Mouse (Mus musculus) ES-E14 (cell line): ENCODE measurements around the gene Pigr.

ENCODE experiments used
- HCFC1 ChIP-seq: IDR thresholded peaks from 2 replicates; pipeline ENCODE4 v1.6.1; 2012; ENCODE audit warnings: low read length, inconsistent platforms, borderline replicate concordance; ENCODE audit not compliant: insufficient read depth
- MAFK ChIP-seq: IDR thresholded peaks from 2 replicates; pipeline ENCODE4 v1.6.1; 2014; ENCODE audit warnings: mild to moderate bottlenecking, low read depth, low read length, inconsistent platforms; ENCODE audit not compliant: insufficient read depth

GRCm38 (mm10) chr1:130875910-130876309 lies 49.4 kb downstream of the Pigr start:
- TF ChIP-seq HCFC1 (no peak), MAFK (no peak)
